Mouse (Mus musculus) G1E (cell line): Measurements from ENCODE around the gene Papss1. TPM values are rescaled to one million over a fixed set of nuclear protein-coding genes. Genes with fewer than 3 reads are reported as not detected.

ENCODE experiments used
- ATAC-seq: 2 replicates; pipeline ENCODE4 v1.8.0; 2016; ENCODE audit warnings: mild to moderate bottlenecking; ENCODE audit not compliant: insufficient number of reproducible peaks, poor library complexity, low FRiP score, severe bottlenecking; ENCODE audit errors: extremely low read depth
- DNase-seq: peaks from one replicate; pipeline ENCODE4 v3.0.0; 2012; ENCODE audit warnings: low spot score
- H3K27me3 ChIP-seq: 2 replicates; pipeline ENCODE4 v1.6.1; 2012; ENCODE audit warnings: mild to moderate bottlenecking, low read length, inconsistent platforms; ENCODE audit not compliant: insufficient read depth
- H3K36me3 ChIP-seq: replicated peaks from 2 replicates; pipeline ENCODE3; 2012; ENCODE audit warnings: mild to moderate bottlenecking, inconsistent platforms
- H3K4me1 ChIP-seq: 2 replicates; pipeline ENCODE4 v1.6.1; 2012; ENCODE audit warnings: low read depth, low read length, inconsistent platforms, mixed read lengths; ENCODE audit not compliant: insufficient read depth
- H3K4me3 ChIP-seq: 2 replicates; pipeline ENCODE4 v1.5.1; 2012; ENCODE audit warnings: low read depth, mild to moderate bottlenecking, inconsistent platforms, low read length, moderate library complexity, mixed read lengths
- H3K9me3 ChIP-seq: replicated peaks from 2 replicates; pipeline ENCODE4 v1.6.1; 2012; ENCODE audit warnings: inconsistent platforms
- CTCF ChIP-seq: IDR thresholded peaks from 2 replicates; pipeline ENCODE4 v1.5.1; 2012; ENCODE audit warnings: low read depth, low read length, inconsistent platforms, mixed read lengths
- GATA1 ChIP-seq: IDR thresholded peaks from 2 replicates; pipeline ENCODE4 v1.6.1; 2012; ENCODE audit warnings: borderline replicate concordance, low read length, inconsistent platforms, mixed read lengths
- GATA2 ChIP-seq: IDR thresholded peaks from 2 replicates; pipeline ENCODE4 v1.6.1; 2012; ENCODE audit warnings: low read depth, low read length, inconsistent platforms, borderline replicate concordance
- POLR2AphosphoS5 ChIP-seq: IDR thresholded peaks from 2 replicates; pipeline ENCODE4 v1.6.1; 2012; ENCODE audit warnings: low read depth, low read length, inconsistent platforms; ENCODE audit not compliant: insufficient replicate concordance
- TAL1 ChIP-seq: conservative IDR thresholded peaks from 2 replicates; pipeline ENCODE4 v1.6.1; 2012; ENCODE audit warnings: low read depth, low read length, inconsistent platforms, mixed read lengths
- polyA plus RNA-seq: library from polyadenylated mRNA; stranded (reverse); fragments of >175 nt; gene quantifications from 2 replicates; pipeline ENCODE4 v1.2.3, GENCODE M21; 2012
- total RNA-seq, 2 experiments: library from RNA; stranded (forward) in 1 of 2; stranded (reverse) in 1 of 2; fragments of 200-1000 nt in 1 of 2; fragments of >200 nt in 1 of 2; fragmentation: Nextera tagmentation in 1 of 2; gene quantifications; 2 replicates each; pipeline ENCODE4 v1.2.3; 2014 to 2017

Gene Papss1
- total and polyA plus RNA-seq, 3 experiments, result 28.2 to 47.7 (median 33.4) TPM

- peaks cover 3% of the 10 kb centered on the region for H3K9me3 ChIP-seq
- no peaks in the 10 kb centered on the region for H3K27me3 ChIP-seq
- H3K4me1 ChIP-seq, result no peaks in the 10 kb centered on the region
- TF ChIP-seq GATA2, result no peak
- peaks cover 74% of the 10 kb centered on the region for H3K36me3 ChIP-seq
- ATAC-seq, result no peak
- no peak overlapping the region for H3K4me3 ChIP-seq
- DNase-seq, result no peak
Measured at GRCm38 (mm10) chr3:131593143-131593798, 28.7 kb downstream of the Papss1 start.

DNA sequence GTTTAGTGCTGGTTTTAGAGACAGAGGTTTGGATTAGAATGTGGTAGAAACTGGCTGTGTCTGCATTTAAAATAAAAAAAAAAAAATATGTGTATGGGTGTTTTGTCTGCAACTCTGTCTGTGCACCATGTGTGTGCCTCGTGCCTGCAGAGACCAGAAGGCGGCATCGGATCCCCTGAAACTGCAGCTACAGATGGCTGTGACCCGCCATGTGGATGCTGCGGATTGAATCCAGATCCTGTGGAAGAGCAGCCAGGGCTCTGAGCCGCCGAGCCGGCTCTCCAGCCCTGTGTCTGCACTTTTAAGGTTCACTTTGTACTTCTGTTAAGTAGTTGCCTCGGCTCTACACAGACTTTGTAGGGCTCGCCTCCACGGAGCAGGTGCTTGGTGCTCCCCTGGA is 29.8 kb downstream of the Papss1 start:
- no peak for ATAC-seq

GRCm38 (mm10) chr3:131595546-131596245 is 31.1 kb downstream of the Papss1 start:
- peaks cover 71% of the 10 kb centered on the region for H3K36me3 ChIP-seq
- TF ChIP-seq CTCF, result no peak
- no peak for TF ChIP-seq GATA1
- no peak for TF ChIP-seq GATA2
- TF ChIP-seq POLR2AphosphoS5, result no peak
- no peak for TF ChIP-seq TAL1
- DNase-seq (no peak), ATAC-seq (0 out of 2 replicates have a peak, but pooled peaks have one; percentile 8)
- H3K4me3 ChIP-seq, result no peak overlapping the region
- H3K4me1 ChIP-seq, result no peaks in the 10 kb centered on the region
- H3K27me3 ChIP-seq, result no peaks in the 10 kb centered on the region
- H3K9me3 ChIP-seq, result peaks cover 3% of the 10 kb centered on the region

More for the DNA sequence above, 29.8 kb downstream of the Papss1 start:
- Histone ChIP-seq H3K27me3 (no peaks in the 10 kb centered on the region), H3K9me3 (peaks cover 3% of the 10 kb centered on the region), H3K4me3 (no peak overlapping the region), H3K4me1 (no peaks in the 10 kb centered on the region), H3K36me3 (peaks cover 73% of the 10 kb centered on the region)
- no peak for DNase-seq
- TF ChIP-seq POLR2AphosphoS5 (no peak), CTCF (no peak), GATA2 (no peak)

DNA sequence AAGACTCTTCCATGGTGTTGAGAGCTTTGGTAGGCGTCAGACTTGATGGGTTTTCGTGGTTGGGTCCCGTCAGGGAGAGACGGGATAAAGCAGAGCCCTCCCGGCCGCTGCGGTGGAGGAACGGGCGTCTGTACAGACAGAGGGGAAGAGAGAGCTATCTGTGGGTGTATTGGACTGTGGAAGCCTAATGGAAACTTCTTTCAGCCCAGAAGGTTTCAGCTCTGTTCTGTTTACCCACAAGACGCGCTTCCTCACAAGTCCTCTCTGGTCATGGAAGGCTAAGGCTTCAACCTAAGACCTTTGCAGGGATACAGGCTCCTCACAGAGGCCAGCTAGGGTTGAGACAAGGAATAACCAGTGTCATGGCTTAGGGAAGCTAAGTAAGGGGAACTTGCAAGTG is 36.2 kb downstream of the Papss1 start:
- Histone ChIP-seq H3K36me3 (peaks cover 61% of the 10 kb centered on the region), H3K27me3 (no peaks in the 10 kb centered on the region), H3K9me3 (peaks cover 3% of the 10 kb centered on the region), H3K4me3 (no peak overlapping the region), H3K4me1 (no peaks in the 10 kb centered on the region; the same call in 1 of the 2 replicates)
- DNase-seq (no peak), ATAC-seq (no peak)
- TF ChIP-seq GATA1, result no peak
- TF ChIP-seq TAL1, result no peak
- TF ChIP-seq POLR2AphosphoS5, result no peak
- no peak for TF ChIP-seq CTCF
- no peak for TF ChIP-seq GATA2

DNA sequence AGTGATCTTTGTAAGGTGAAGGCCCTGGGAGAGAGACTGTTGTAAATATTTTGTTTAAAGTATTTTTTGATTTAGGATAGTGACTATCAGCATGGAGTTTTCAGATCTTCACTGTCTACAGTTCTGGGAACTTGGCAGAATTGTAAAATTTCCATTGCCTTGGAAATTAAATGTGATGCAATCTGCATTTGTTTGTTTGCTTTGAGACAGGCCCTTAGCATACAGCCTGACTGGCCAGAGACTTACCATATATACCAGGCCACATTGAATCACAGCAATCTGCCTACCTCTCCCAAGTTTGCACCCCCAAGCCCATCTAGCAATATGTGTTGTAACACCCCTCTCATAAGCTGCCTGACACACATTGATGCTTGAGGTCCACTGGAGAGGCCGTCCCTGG is 36.8 kb downstream of the Papss1 start:
- Histone ChIP-seq H3K36me3 (peaks cover 64% of the 10 kb centered on the region), H3K27me3 (no peaks in the 10 kb centered on the region), H3K4me3 (no peak overlapping the region), H3K9me3 (peaks cover 3% of the 10 kb centered on the region), H3K4me1 (no peaks in the 10 kb centered on the region; the same call in 1 of the 2 replicates)
- ATAC-seq, result no peak
- TF ChIP-seq CTCF (no peak), POLR2AphosphoS5 (no peak), GATA2 (no peak), GATA1 (no peak), TAL1 (no peak)
- DNase-seq, result no peak

DNA sequence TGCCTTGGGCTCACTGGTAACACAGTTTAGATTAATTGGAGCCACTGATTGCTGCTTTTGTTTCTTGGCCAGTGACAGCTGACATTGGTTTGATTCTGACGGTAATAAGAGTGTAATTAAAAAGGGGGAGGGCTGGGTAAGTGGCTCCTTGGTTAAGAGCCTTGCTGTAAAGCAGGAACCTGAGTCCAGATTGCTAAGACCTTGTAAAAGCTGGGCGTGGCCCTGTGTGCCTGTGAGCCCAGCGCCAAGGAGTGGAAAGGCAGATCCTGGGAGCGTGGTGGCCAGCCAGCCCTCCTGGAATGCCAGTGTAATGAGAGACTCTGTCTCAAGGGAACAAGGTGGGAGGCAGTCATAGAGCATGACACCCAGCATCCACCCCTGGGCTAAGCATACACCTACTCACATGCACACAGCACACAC is 38.4 kb downstream of the Papss1 start:
- Histone ChIP-seq H3K36me3 (peaks cover 69% of the 10 kb centered on the region), H3K4me3 (no peak overlapping the region), H3K27me3 (no peaks in the 10 kb centered on the region), H3K4me1 (no peaks in the 10 kb centered on the region; the same call in 1 of the 2 replicates), H3K9me3 (no peaks in the 10 kb centered on the region)
- no peak for TF ChIP-seq GATA2
- no peak for TF ChIP-seq POLR2AphosphoS5
- no peak for TF ChIP-seq GATA1
- TF ChIP-seq CTCF, result no peak
- no peak for TF ChIP-seq TAL1
- no peak; the same call in 1 of the 2 replicates for ATAC-seq
- no peak for DNase-seq
